Mouse (Mus musculus): ENCODE measurements around the gene Gm21904.
"Not testable (repeated sequence)": the region's sequence is repeated elsewhere in the genome, so short reads cannot be mapped to it uniquely, and the experiment has no call there.

Gm21904 gene

DNA sequence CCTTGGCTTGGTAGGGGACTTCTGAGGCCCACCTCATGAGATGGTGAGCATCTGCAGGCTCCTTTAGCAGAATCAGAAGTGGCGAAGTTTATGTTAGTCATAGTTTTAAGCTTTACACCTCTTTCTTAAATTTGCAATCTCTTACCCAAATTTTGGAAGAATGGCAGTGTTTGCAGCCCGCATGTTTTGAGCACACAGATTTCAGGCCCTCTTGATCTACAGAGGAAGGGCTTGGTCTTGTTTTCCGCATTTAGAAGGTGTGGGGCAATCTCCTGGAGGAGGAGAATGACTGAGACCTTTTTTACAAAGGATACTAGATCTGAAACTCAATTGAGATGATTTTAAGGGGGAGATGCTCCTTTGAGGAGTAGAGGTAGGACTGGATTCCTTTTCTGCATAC lies at the start of gene Gm21904:
Gm21904 (minus strand) TSS at position 101 of the 400 bp plus-strand sequence.
- not testable (repeated sequence) for DNase-seq (ENCODE audit: low read depth, low spot score)

DNA sequence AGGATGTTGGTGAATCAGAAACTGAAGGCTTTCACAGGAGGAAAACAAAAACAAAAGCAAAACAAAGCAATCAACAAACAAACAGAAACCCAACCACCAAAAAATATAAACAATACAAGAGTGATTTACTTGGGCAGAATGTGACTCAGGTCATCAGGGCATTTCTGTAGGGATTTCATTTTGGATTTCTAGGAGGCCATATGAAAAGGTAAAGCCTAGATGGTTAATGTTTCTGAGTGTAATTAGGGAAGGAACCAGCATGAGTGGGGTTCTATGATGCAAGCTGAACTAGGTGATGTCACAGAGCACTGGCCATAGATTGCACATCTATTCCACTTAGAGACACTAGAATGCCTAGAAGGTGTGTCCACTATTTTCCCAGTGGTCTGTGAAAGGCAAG lies 28.4 kb upstream of the Gm21904 start, which contains the start of the genes Gm20772 and Gm20831:
Gm20772 (plus strand) TSS at position 301 of the 400 bp plus-strand sequence.
Gm20831 (plus strand) TSS at position 301 of the 400 bp plus-strand sequence.
- DNase-seq (ENCODE audit: low read depth, low spot score) = not testable (repeated sequence)

Data from retina, adult 2 months (tissue).